Mouse (Mus musculus) E14TG2a.4 (cell line): Measurements from ENCODE around the gene 1110051M20Rik.

Experiments used
- H3K27me3 ChIP-seq: 2 replicates; pipeline ENCODE4 v1.6.1; 2014; ENCODE audit warnings: low read length, control low read depth; ENCODE audit not compliant: insufficient read depth
- H3K36me3 ChIP-seq: 2 replicates; pipeline ENCODE4 v1.6.1; 2014; ENCODE audit warnings: low read length, control low read depth; ENCODE audit not compliant: insufficient read depth
- H3K4me1 ChIP-seq: replicated peaks from 2 replicates; pipeline ENCODE4 v1.6.1; 2014; ENCODE audit warnings: low read depth, low read length, control low read depth
- H3K4me3 ChIP-seq: replicated peaks from 2 replicates; pipeline ENCODE4 v1.5.1; 2014; ENCODE audit warnings: mild to moderate bottlenecking, low read length
- H3K9me3 ChIP-seq: 2 replicates; pipeline ENCODE4 v1.6.1; 2014; ENCODE audit warnings: low read length, control low read depth
- CTCF ChIP-seq: conservative IDR thresholded peaks from 2 replicates; pipeline ENCODE4 v1.5.1; 2014; ENCODE audit warnings: low read length
- NANOG ChIP-seq: IDR thresholded peaks from 2 replicates; pipeline ENCODE4 v1.6.1; 2014; ENCODE audit warnings: borderline replicate concordance, low read length, mixed read lengths
- POU5F1 ChIP-seq: IDR thresholded peaks from 2 replicates; pipeline ENCODE4 v1.6.1; 2014; ENCODE audit warnings: low read length, borderline replicate concordance

Gene 1110051M20Rik

GRCm38 (mm10) chr2:91331051-91331843 lies 113.3 kb downstream of the 1110051M20Rik start:
- no peaks in the 10 kb centered on the region for H3K27me3 ChIP-seq
- no peak for TF ChIP-seq CTCF
- no peak for TF ChIP-seq POU5F1
- TF ChIP-seq NANOG, result no peak
- no peaks in the 10 kb centered on the region for H3K36me3 ChIP-seq
- H3K4me1 ChIP-seq, result peaks cover 11% of the 10 kb centered on the region; the same call in 1 of the 2 replicates
- no peak overlapping the region for H3K4me3 ChIP-seq
- no peaks in the 10 kb centered on the region for H3K9me3 ChIP-seq

DNA sequence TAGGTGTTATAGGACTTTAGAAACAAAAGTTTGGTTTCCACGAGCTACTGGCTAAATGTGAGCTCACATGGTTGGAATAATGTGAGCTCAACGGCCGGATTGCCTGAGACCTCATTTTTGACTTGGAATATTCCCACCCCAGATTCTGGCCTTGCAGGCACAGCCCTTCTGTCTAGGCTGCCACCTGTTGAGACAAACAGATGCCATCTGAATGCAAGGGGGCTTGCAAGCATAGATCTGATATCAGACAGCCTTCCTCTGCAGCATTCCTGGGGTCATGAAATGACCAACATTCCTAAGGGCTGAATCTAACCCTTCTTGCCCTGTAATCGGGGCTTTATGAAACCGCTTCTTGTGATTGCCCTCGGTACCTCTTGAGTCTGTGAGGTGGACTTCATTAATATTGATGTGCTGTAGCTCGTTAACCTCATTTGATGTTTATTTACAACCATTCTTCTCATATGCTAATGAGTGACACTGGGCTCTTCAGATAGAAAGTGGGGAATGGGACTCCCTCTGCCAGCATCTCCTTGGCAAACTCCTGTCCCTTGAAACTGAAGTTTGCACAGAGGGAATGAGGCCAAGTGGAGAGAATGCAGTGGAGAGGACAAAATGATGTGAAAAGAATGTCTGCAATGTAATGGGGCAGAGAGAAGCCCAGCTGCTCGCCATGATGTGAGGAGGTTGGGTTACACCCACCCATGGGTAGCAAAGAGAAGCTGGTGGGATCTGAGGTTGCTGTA lies 114.3 kb downstream of the 1110051M20Rik start:
- no peak for TF ChIP-seq POU5F1
- TF ChIP-seq CTCF, result no peak
- TF ChIP-seq NANOG, result no peak
- Histone ChIP-seq H3K27me3 (no peaks in the 10 kb centered on the region), H3K4me1 (peaks cover 9% of the 10 kb centered on the region; the same call in 1 of the 2 replicates), H3K36me3 (no peaks in the 10 kb centered on the region), H3K4me3 (no peak overlapping the region), H3K9me3 (no peaks in the 10 kb centered on the region)

GRCm38 (mm10) chr2:91328729-91329125 lies 115.8 kb downstream of the 1110051M20Rik start:
- Histone ChIP-seq H3K4me3 (no peak overlapping the region), H3K27me3 (no peaks in the 10 kb centered on the region), H3K9me3 (no peaks in the 10 kb centered on the region), H3K36me3 (no peaks in the 10 kb centered on the region), H3K4me1 (peaks cover 6% of the 10 kb centered on the region; the same call in 1 of the 2 replicates)
- no peak for TF ChIP-seq POU5F1
- no peak for TF ChIP-seq NANOG
- TF ChIP-seq CTCF, result no peak

DNA sequence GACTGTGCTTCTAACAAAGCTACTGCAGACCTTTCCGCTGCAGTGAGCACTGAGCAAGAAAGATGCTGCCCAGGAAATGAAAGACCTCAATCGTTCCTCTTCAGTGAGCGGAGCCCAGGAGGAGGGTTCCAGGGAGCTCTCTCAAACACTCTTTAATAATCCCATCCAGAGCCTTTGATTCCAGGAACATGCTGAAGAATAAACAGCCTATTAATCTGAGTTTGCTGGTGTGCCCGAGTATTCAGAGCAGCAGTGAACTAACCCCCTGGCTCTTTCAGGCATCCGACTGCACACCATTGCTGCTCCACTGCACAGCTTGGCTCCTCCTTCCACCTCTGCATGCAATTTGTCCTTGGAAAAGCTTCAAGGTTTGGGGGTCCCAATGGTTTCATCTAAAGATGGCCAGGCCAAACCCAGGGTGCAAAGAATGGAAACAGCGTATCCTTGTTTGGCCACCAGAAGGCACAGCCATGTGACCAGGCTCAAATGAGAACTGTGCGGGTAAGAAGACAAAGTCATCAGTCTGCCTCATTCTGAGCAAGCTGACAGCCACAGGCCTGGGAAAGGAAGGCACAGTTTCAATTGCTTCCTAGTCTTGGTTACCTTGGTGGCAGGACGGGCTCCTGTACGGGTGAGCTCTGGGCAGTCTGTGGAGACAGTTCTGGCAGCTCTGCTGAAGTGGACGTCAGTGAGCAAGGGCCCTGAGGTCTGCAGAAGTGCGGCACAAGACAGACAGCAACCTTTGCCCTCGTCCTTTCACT lies 116.4 kb downstream of the 1110051M20Rik start:
- Histone ChIP-seq H3K27me3 (no peaks in the 10 kb centered on the region), H3K4me1 (peaks cover 6% of the 10 kb centered on the region; the same call in 1 of the 2 replicates), H3K4me3 (no peak overlapping the region), H3K9me3 (no peaks in the 10 kb centered on the region), H3K36me3 (no peaks in the 10 kb centered on the region)
- TF ChIP-seq NANOG, result no peak
- TF ChIP-seq POU5F1, result no peak
- no peak for TF ChIP-seq CTCF

DNA sequence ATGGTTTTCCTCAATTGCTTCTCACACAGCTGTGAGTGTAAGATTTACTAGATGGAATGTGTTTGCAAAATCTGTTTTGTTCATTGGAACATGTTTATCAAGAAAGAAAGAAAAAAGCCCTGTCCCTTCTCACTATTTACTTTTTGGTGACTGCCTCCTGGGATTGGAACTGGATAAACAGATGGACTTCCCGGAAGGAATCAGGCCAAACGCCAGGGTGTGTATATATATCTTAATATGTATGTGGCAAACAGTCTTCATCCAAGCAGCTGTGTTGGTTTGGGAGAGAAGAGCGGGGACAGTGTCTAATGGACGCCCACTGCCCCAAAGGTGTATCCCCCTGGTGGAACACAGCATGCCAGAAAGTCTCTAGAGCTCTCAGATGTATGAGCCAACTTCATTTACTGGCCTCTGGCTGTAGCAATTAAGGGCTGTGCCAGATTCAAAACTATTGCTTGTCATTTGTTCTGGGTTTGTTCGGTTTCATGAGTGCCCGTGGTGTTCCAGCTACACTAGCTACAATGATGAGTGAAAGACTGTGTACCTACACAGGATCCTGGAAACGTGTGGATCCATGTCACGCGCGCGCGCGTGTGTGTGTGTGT lies 117.7 kb downstream of the 1110051M20Rik start:
- TF ChIP-seq CTCF, result no peak
- TF ChIP-seq NANOG, result no peak
- TF ChIP-seq POU5F1, result no peak
- no peaks in the 10 kb centered on the region for H3K27me3 ChIP-seq
- H3K9me3 ChIP-seq, result no peaks in the 10 kb centered on the region
- no peaks in the 10 kb centered on the region for H3K36me3 ChIP-seq
- H3K4me3 ChIP-seq, result no peak overlapping the region
- H3K4me1 ChIP-seq, result peaks cover 12% of the 10 kb centered on the region

- Histone ChIP-seq H3K27me3 (no peaks in the 10 kb centered on the region), H3K9me3 (no peaks in the 10 kb centered on the region), H3K4me1 (peaks cover 12% of the 10 kb centered on the region), H3K4me3 (no peak overlapping the region), H3K36me3 (no peaks in the 10 kb centered on the region)
- no peak for TF ChIP-seq NANOG
- no peak for TF ChIP-seq CTCF
- TF ChIP-seq POU5F1, result no peak
Observed at GRCm38 (mm10) chr2:91324761-91325421, 119.6 kb downstream of the 1110051M20Rik start.

GRCm38 (mm10) chr2:91324346-91324745 lies 120.2 kb downstream of the 1110051M20Rik start:
- no peak for TF ChIP-seq CTCF
- Histone ChIP-seq H3K4me1 (peaks cover 12% of the 10 kb centered on the region), H3K9me3 (no peaks in the 10 kb centered on the region), H3K27me3 (no peaks in the 10 kb centered on the region), H3K36me3 (no peaks in the 10 kb centered on the region), H3K4me3 (no peak overlapping the region)
